Mouse (Mus musculus): ENCODE measurements around the gene Mrpl16.

- TF ChIP-seq GATA1 (IDR thresholded peaks at IDR 0.05; ENCODE audit: borderline replicate concordance, low read length), result no peak
- no peak for TF ChIP-seq FLI1 (IDR thresholded peaks at IDR 0.05; ENCODE audit: low read length)
Measured at GRCm38 (mm10) chr19:11810003-11810758, 40.0 kb downstream of the Mrpl16 start.
